Mouse (Mus musculus) gastrocnemius, adult 18-20 months (tissue): ENCODE results near the gene 4932414N04Rik. TPM values are rescaled to one million over a fixed set of nuclear protein-coding genes. Genes with fewer than 3 reads are reported as not detected.

ENCODE experiments used
- total RNA-seq, 2 experiments: library from RNA; stranded (reverse); gene quantifications; 2 replicates each; pipeline ENCODE4 v1.2.3; 2021

The 4932414N04Rik gene
- total RNA-seq, 2 experiments from 2014 or later = not detected

Other genes with a start within 250 kb of the 4932414N04Rik start
- 1 to 10 TPM; 2.1 to 2.8 TPM for gene Stk39, start 184.2 kb upstream of the 4932414N04Rik start, total RNA-seq
- gene 4933409G03Rik, start 74.1 kb upstream of the 4932414N04Rik start, total RNA-seq = not detected
- gene Cers6, start 205.0 kb downstream of the 4932414N04Rik start, total RNA-seq = under 1 TPM; 0.80 to 0.97 TPM